Mouse (Mus musculus): ENCODE results near the gene Pax6.

DNA sequence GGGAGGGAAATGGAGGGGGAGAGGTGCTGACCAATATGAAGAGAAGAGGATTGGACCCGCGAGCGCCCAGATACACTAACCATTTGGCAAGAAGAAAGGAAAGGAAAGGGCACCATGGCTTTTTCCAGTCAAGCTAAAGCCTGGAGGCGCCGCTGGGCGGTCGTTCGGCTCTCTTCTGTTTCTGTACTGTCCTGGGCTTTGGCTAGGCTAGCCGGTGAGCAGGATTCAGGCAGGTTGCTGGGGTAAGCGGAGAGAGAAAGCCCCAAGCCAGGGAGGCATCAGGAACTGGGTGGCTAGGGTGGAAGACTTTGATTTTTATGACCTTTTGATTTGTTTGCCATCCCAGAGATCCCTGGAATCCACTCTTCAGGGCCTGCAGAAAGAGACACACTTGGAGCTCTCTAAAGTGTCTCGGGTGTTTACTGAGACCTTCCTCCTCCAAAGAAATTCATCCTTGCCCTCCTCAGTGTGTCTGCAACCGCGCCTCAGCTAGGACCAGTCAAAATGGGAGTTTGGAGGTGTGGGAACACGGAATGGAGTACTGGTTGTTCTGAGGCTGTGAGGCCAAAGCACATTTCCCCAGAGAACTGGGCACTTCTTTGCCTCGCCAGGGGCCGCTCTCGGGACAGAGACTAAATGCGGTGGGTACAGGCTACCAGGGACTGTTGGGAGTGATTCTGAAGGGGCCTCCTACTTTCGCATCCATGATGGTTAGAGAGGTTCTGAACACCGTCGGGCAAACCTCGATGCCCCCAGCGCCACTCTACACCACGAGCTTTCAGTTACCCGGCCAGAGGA, 3.3 kb downstream of the Pax6 start:
- TF ChIP-seq CTCF (IDR thresholded peaks at IDR 0.05; ENCODE audit: low read depth): no peak
- no peak for TF ChIP-seq EP300 (IDR thresholded peaks at IDR 0.05; ENCODE audit: low read depth)

All from heart, postnatal 0 days (tissue).